Mouse (Mus musculus) spleen, adult 18-20 months (tissue): ENCODE measurements at regions not wholly inside any gene's neighbourhood (a gene's known extent, or its start where the extent isn't known, plus 50 kb on each side); places are given as distances from the start of the nearest gene placed in this dataset.
"Not testable (repeated sequence)": the region's sequence is repeated elsewhere in the genome, so short reads cannot be mapped to it uniquely, and the experiment has no call there.

Experiments used
- DNase-seq, 2 experiments: peaks; one replicate each; pipeline ENCODE4 v3.0.0; 2022; ENCODE audit warnings: mixed read lengths in 2 of 2

DNA sequence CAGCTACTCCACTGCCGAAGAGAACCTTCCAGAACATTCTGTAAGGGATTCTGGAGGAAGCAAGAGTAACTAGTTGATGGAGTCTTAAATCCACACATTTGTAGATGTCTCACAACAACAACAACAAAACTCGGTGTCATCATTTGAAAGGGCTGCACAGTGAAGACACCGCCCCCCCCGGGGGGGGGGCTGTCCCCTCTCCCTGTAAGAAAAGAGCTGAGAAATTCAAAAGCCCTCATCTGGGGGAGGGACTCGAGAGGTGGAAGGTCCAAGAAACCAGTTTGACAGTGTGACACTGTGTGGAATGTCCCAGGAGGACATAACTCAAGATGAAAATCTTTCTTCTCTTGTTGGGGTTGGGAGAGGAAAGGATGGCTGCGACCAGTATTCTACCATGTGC is 87.7 kb downstream of the Fam43a start:
- no peak for DNase-seq

DNA sequence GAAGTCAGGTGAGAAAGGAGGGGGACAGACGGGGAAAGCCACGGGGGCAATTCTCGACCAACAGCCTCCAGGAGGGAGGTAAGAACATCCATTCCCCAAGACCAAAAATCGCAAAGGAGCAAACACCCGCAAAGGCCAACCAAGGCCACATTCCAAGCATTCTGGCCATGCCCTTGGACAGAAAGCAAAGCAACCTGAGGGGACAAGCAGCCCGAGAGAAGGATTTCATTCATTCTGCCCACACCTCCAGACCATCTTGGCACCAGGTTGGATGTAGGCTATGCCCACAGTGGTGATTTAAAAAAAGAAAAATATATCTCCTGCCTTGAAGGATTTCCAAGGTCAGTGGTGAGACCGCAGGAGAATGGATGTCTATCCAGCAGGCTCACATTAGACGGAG is 88.2 kb downstream of the Fam43a start:
- no peak for DNase-seq

DNA sequence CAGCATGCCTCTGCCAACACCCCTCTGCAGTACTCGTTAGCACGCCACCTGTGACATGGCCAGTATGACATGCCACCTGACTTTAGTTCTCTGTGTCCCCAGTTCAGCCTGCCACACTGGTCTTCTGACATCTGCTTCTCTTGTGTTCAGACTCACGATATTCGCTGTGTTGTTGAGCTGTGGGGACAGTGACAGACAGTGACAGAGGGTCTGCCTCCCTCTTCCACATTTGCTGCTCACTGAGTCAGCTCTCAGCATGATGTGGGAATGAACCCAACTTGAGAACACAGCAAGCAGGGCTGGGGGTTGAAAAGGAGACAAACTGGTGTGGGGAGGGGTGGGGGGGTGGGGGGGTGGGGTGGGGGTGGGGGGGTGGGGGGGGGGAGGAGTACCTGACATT is 91.0 kb downstream of the Fam43a start:
- no peak for DNase-seq

DNA sequence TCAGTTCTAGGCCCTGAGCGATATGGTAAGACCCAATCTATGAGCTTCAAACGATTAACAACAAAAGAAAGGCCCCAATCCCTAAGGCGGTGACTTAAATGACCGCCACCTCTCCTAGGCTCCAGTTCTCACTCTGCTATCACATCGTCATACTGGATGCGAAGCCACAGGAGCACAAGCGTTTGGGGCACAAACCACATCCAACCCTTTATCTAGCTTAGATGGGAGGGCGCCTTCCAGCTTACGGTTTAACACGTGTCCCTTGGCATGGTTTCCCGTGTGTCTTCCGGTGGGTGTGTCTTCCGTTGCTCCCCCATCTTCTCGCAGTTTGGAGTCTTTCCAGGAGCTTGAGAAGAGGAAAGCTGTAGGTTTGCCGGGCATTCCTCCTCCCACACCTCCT is 92.4 kb downstream of the Fam43a start:
- DNase-seq: no peak

DNA sequence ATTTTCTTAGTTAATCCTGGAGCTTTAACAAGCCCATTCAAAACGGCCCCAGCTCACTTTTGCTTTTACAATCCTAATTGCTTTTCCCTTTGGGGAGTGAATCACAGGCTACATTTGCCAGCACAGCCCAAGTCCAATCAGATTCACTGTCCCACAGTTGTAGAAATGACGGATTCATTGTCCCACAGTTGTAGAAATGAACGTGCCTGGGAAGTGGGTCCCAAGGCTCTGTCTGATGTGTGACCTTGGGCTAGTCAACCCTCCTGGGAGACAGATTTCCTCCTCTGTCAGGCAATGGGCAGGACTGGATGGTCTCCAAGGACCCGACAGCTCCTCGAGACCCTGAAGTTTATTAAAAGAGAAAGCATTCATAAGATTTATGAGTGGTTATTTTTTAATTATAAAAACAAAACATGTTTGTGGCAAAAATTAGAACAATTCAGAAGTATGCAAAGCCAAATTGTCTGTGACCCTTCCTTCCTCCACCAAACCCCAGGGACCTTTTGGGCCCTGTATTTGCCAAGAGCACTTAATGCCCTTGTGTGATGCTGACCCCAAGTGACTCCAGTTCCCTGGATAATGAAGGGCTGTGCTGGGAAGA is 93.1 kb downstream of the Fam43a start:
- no peak for DNase-seq

DNA sequence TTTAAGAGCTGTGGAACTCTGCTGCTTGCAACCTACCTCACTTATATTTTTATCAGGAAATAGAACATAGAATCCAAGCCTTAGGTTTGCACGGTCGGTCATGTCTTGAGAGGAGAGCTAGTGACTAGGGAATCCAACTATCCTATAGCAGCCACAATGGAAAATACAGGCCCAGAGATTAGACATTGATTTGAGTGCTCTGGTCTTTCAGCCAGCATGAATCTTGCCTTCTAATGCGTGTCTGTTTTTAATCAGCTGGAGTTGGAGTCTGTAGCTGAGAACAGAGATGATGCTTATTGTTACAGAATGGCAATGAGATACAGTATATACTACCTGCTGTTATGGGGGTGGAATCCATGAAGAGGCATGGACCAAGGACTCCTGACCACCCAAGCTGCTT is 93.7 kb downstream of the Fam43a start:
- DNase-seq: no peak

DNA sequence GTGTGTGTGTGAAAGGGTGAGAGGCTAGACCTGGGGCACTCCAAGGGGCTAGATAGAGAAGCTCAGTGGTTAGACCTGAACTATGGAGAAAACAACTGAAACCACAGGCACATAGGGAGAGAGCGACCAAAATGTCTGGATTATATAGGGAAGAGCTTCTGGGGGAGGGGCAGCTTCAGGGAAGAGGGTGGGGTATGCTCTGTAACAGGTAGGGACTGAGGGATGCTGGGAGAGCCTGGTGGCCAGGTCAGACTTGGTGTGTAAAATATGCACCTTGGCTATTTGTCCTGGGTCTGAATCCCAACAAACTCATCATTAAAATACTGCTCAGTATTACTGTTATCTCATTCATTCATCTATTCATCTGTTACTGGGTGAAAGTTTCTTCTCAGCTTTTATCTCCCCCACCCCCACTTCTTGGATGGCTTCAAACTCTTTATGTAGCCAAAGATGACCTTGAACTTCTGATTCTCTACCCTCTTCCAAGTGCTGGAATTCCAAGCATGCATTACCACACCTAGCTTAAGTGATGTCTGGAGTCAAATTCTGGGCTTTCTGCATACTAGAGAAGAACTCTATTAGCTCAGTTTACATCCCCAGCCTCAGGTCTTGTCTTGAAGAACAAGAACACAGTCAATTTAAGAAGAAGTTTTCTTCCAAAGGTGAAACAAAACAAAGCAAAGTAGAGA is 94.5 kb downstream of the Fam43a start:
- DNase-seq: no peak

DNA sequence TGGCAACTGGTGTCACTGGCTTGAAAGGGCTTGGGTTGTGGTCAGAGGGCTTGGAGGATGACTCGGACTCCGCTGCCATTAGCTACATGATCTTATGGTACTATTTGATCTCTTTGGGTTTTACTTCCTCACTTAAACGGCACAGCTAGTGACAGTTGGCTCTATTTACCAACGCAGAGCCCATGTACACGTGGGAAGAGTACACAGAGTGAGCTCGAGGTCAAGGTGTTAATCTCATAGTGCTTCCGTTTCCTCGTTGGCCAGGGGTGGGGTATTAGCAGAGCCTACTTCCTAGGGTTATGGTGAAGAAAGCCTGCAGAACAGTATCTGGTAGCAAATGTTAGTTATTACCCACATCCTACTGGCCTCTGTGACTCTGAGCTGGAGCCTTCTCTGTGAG is 96.2 kb downstream of the Fam43a start:
- no peak for DNase-seq

DNA sequence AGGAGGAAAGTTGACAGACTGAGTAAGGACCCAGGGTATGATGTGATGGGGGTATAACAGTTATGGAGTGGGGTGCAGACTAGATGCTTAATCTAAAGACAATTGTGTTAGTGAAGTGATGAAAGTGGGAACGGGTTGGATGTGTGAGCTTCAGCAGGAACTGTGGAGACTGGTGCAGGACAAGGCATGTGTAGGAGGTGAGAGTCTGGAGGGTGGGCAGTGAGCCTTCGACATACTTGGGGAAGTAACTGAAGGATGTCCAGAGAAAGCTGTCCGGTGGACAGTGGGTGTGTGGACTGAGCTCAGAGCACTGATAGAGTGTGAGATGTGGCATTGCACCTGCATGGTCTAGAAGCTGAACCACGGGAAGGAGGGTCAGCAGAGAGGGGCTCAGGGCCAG is 97.7 kb downstream of the Fam43a start:
- DNase-seq: no peak

DNA sequence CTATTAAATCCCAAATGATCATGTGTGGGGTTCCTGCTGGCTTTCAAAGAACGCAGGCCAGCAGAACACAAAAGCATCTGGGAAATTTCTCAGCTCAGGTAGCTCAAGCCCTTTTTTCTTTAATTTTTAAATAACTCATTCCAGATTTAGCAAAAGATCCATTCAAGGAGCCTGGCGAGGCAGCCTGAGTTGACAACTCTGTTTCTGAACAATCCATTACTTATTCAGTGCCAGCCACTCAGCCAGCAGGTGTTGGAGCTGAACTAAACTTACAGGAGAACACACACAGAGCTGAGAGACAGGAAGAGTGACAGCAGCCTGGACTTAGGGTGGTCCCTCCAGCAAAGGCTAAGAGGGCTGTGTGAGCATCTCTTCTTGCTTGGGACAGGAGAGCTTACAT is 98.3 kb downstream of the Fam43a start:
- DNase-seq: no peak

DNA sequence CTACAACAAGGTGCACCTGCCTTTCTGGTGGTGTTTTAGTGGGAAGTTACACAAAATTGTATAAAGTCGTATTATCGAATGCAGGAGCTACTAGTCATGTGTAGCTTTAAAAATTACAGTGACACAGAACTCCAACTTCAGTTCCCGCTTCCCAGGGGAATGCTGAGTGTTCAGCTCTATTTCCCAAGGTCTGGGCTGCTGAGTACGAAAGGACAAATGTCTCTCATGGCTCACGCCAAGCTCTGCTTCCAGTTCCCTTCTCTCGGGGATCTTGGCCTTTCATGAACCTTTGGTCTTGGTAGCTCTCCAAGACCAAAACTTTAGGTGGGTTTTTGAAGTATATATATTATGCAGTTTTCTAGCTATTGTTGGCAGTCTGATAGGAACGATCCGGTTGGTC is 104.3 kb downstream of the Fam43a start:
- no peak for DNase-seq

DNA sequence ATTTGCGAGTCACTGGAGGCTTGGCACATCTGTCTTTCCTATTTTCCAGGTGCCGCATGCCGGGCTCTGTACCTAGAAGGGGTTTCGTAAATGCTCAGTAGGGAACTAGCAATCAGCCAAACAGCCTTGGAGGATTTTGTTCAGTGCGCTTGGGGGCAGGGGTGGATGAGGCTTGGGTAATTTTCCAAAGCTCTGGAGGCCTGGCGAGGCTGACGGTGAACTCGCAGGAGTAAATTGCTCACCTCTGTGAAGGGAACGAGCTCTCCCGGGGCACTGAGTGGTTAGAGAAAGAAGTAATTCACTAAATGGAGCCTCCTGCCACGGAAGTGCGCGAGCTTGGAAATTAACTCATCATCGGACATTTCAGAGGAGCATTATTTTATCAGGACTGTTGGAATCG is 110.0 kb downstream of the Fam43a start:
- no peak for DNase-seq

DNA sequence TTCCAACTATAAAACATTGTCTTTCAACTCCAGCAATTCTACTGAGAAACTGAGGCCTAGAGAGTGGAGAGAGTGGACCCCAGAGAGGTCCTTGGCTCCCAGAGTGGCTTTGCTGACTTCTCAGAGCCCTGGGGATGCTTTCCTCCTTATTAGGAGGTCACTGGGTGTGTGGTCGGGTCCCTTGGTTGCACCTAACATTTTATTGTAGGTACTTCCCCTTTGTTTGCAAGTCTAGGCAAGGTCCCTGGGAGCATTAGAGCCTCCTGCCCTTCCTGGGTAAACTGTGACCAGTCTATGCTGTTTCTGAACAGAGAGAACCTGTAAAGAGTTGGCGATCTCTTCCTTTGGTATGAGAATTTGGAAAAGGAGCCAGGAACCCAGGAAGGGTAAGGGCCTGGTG is 110.5 kb downstream of the Fam43a start:
- DNase-seq: no peak

DNA sequence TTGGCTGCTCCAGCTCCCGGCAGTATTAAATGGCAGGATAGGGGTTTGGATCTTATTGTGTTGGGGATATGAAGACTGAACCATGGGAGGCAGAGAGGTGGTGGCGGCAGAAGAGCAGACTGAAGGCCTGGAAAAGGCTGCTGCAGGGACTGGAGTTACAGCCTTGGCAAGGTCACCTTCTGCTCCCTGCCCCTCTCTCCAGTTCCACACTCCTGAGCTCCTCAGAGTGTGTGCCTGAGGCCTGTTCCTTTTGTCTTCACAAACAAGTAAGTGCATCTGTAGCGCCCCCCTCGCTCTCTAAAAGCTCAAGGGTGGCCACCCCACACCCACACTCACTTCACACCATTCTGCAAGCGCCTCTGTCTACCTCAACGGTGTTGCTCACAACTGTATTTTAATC is 113.0 kb downstream of the Fam43a start:
- DNase-seq: no peak

DNA sequence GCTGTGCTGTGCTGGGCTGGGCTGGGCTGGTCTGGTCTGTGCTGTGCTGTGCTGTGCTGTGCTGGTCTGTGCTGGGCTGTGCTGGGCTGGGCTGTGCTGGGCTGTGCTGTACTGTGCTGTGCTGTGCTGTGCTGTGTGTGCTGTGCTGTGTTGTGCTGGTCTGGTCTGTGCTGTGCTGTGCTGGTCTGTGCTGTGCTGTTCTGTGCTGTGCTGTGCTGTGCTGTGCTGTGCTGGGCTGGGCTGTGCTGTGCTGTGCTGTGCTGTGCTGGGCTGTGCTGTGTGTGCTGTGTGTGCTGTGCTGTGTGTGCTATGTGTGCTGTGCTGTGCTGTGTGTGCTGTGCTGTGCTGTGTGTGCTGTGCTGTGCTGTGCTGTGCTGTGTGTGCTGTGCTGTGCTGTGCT is 118.1 kb downstream of the Fam43a start:
- not testable (repeated sequence) for DNase-seq

DNA sequence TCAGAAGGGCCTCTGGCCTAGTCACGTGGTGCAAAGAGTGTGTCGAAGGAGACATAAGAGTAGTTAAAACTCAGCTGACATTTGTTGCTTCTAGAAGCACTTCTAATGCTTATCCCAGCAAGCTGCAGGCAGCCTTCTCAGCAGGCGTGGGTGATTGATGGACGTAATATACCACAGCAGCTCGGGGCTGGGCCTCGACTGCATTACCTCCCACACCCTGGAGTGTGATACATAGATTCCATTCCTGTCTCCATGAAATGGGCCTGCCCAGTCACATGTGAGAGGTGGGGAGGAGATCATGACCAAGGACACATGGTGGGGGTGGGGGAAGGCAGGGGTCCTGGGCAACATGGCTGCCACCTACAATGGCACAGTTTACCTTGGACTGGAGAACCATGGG is 121.3 kb downstream of the Fam43a start:
- DNase-seq: no peak

DNA sequence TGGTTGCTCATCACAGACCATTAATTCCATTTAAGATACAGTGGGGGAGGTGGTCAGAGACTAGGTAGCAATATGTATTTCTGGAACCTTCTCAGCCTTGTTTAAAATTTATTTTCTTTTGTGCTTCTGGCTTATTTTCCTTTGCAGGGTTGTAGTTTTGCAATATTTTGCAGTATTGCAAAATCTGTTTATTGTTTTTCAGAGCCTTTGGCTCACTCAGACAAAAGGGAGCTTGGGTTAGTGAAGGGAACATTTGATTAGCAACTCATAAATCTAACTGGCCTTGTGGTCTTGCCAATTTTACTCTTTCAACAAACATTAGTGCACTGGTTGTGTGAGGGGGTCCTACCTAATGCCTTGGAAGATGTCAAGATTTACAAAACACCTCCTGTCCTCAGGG is 121.7 kb downstream of the Fam43a start:
- DNase-seq: no peak

DNA sequence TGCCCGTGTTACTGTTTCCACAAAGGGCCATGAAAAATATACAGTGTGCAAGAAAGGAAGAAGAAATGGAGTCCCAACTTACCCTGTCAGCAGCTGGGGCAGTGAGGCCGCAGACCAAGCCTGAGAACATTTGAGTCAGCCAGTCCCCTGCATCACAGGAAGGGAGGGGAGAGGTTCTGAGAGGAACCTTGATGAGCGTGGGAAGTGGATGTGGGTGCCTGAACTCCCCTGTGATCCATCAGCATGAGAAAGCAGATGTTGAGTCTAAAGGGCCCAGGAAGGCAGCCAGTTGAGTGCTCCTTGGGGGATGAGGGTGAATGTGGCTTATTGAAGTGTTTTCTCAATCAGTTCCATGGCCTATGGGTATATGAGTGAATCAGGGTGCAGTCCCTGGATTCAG is 122.8 kb downstream of the Fam43a start:
- no peak for DNase-seq

DNA sequence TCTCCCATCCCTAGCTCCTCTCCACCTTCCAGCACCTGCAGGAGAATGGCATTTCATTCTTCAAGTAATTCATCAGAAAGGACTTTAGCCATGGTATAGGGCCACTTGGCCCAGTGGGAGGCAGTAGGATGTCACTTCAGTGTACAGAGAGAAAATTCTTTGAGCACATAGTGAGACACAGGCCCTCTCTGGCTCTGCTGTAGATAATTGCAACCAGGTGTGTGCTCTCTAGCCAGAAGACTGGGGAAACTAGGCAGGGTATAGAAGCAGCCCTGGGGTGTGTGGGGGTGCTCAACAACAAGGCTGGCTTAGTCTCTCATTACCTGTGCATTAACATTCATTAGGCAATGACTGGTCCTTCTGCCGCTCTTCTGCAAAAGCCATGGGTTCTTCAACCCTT is 125.1 kb downstream of the Fam43a start:
- no peak for DNase-seq

DNA sequence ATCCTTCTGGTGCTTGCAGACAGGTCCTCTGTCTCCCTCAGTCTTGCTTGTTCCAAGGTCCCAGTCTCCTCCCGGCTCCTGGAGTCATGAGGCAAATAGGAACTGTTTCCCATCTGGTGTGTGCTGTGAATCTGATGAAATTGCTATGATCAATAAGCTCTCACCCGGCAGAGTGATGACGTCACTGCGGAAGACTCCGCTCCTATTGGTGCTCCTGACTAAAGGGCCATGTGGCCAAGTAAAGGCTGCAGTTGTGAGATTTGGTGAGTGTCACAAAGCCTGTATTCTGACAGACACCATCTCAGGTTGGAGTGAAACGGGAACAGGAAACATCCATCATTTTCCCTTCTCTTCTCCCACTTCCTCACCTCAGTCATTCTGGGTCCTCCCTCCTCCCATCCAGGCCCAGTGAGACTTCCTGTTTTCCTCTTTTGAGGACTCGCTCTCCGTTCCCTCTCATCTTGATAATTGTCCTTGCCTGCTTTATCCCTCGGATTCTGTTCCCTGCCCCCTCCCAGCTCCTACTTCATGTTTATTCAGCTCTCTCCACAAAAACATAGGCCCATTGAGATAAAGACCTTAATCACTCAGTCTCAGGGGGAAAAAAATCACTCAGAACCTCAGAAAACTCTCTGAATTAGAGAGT is 133.4 kb downstream of the Fam43a start:
- DNase-seq: no peak

DNA sequence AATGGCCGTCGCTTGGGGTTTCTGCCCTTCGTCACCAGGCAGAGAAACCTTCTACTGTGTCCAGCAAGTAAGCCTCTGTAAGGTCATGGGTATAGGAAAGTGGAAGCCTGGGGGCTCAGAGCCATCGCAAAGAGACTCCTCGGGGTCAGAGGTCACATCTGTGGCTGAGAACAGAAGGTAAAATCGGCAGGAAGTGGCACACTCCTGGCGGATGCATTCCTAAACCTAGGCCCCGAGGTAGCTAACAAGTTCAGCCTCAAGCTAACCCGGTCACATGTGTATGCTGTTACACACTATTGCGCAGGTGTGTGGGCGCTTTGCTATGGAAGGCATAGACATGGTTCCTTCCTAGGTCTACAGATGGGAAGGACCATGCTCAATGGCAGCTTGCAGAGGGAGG is 134.0 kb downstream of the Fam43a start:
- no peak for DNase-seq

DNA sequence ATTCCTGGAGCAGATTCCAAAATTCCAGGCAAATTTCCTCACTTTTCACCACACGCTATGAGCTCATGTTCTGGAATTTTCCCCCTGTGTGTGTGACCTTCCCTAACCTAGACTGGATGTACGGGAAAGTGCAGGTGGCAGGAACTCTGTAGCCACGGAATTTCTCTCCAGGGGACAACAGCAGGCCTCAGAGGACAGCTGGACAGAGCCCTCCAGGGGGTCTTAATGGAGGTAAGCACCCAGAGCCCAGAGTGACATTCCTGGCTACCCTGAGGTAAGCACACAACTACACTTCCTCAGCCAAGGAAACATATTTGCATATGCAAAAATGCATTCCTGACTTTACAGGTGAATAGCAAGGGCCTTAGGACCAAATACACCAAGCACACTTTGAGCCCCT is 135.8 kb downstream of the Fam43a start:
- DNase-seq: no peak

DNA sequence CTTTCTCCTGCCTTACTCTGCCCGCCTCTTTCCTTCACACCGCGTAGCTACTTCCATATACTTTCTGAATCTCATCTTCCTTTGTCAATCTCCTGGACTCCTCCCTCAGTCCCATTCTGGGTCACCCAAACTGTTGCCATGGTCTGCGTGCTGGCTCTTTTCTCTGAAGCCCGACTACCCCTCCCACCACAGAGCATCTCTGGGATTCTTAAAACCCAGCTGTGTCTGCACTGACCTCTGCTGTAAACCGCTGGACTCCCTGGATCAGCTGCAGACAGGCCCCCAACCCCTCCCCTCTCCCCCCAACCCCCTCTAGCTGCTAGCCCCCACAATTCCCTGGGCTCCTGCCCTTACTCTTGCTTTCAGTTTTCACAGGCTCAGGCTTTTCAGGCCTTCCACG is 136.4 kb downstream of the Fam43a start:
- DNase-seq: no peak

DNA sequence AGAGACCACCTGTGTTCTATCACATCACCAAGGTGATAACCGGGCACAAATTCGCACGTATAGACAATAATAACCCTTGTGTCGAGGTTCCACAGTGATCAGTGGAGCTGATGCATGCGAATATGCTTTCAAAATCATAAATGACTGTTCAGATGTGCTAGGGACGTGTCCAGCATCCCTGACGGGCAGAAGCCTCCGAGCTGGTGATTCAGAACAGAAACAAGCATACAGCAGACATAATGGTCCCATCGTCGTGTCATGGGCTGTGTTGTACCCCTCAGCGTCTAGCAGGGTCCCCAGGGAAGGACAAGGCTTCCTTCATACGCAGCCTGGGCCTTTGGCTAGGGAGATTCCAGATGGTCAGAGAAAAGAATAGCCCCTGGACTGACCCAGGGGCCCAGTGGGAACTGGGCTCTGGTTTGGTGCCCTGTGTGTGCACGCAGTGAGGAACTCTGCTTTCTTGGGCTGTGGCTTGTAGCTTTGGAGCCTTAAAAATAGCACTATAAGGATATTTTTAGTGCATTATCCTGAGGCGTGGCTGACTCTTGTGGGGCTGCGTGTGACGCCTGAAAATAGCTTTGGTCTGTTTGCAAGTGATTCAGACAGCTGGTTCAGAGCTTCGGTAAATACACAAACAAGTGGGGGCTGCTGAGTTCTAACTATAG is 137.3 kb downstream of the Fam43a start:
- no peak for DNase-seq
